Mouse (Mus musculus) ES-Bruce4 (cell line): ENCODE data around the gene B3gnt2.

ENCODE experiments used
- CTCF ChIP-seq: IDR thresholded peaks from one replicate; pipeline ENCODE4 v1.8.1; 2011; ENCODE audit warnings: low read depth, low read length
- POLR2A ChIP-seq: IDR thresholded peaks from one replicate; pipeline ENCODE4 v1.8.1; 2011; ENCODE audit warnings: low read length; ENCODE audit not compliant: insufficient read depth

DNA sequence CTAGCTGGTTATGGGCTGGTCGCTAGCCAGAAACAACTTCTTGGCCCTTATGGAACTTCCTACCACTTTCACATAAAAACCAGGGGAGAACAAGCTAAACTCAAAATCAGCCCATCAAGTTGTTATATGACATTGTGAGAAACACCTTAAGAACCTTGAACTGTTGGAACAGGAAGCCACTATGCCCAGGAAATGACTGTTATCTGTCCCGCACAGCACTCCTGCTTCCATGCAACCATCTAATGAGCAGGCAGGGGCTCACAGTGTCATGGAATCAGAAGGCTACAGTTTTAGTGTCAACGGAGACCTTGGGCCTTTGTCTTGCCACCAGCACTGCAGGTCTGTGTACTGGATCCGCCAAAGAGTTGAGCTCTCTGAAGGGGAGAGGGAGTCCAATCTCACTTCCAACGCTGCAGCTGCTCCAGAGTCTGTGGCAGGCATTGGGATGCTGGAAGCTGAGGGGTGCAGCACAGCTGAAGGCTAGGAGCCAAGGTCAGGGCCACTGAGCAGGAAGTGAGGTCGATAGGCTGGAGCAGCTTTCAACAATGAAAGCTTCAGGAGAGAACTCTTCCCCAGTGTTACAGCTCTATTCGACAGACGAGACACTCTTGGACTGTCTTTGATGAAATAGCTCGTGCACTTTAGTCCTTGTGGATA is 36.6 kb downstream of the B3gnt2 start:
- no peak for TF ChIP-seq CTCF
- TF ChIP-seq POLR2A = no peak
